Mouse (Mus musculus): ENCODE data around the gene Osbp.

- TF ChIP-seq EP300 (IDR thresholded peaks at IDR 0.05; ENCODE audit: low read depth): no peak
- TF ChIP-seq CTCF (IDR thresholded peaks at IDR 0.05; ENCODE audit: low read depth): no peak
Observed at GRCm38 (mm10) chr19:12004216-12005008, 38.7 kb downstream of the Osbp start.
